In the genomic region with DNA sequence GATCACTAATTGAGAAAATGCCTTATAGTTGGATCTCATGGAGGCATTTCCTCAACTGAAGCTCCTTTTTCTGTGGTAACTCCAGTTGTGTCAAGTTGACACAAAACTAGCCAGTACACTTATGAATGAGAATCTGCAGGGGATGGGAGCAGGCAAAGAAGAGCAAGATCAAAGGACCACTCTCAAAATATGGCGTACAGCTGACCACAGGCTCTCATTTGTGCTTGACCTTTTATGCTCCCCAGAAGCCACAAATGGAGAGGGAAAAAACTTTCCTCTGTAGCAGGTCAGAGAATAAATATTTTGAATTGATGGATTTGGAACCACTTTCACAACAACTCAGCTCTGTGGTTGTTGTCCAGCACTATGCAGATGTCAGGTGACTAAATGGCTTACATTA, we compare ENCODE assay signal across 17 mouse cellular contexts. TPM values are rescaled to one million over a fixed set of nuclear protein-coding genes. Genes with fewer than 3 reads are reported as not detected.
"Had no signal": no experiment of that assay in that cellular context is flagged by ENCODE, and none has a peak within 500 bp of the region (broad histone marks: within the 10 kb centered on the region; RNA-seq: fewer than 3 reads in every experiment).

No protein-coding gene starts in this region.

- DNase-seq: left cerebral cortex, postnatal 4 days; liver; liver, embryonic 13.5 days; liver, postnatal 0 days; lung, adult 18-20 months; lung, adult 2 months; lung, embryonic 14.5 days; lung, postnatal 10 days; lung, postnatal 14 days; lung, postnatal 36 days; lung, postnatal 4 days; midbrain, embryonic 14.5 days had no signal

RNA-seq across cellular contexts. Expression of a gene that starts 14.1 kb away (rescaled TPM):
- total RNA-seq: liver, adult 2 months; megakaryocyte progenitor cell, adult 5-6 weeks; megakaryocyte, adult 5-6 weeks; megakaryocyte-erythroid progenitor cell, adult 5-6 weeks; monocyte, adult 5-6 weeks had no signal
